Mouse (Mus musculus) MEL (cell line): ENCODE results near the gene Pycard. TPM values are rescaled to one million over a fixed set of nuclear protein-coding genes. Genes with fewer than 3 reads are reported as not detected.
A peak's percentile ranks its signal among the peaks of the same experiment; 100 is the strongest.
"Not testable (repeated sequence)": the region's sequence is repeated elsewhere in the genome, so short reads cannot be mapped to it uniquely, and the experiment has no call there.

ENCODE experiments used
- DNase-seq: peaks from one replicate; pipeline ENCODE4 v3.0.0; 2011; ENCODE audit warnings: low read depth, low spot score
- H3K27ac ChIP-seq: 2 replicates; pipeline ENCODE4 v1.5.1; 2012; ENCODE audit warnings: low read depth, mild to moderate bottlenecking, control low read depth, low read length, moderate library complexity; ENCODE audit not compliant: control insufficient read depth
- H3K27me3 ChIP-seq, 2 experiments: fragments of 150-350 bp in 1 of 2; sonication (generic) in 1 of 2; 2 replicates each; pipeline ENCODE4 v1.6.1; 2012; ENCODE audit warnings: low read length in 2 of 2, mild to moderate bottlenecking in 2 of 2, improper control_type of control experiment in 1 of 2, moderate library complexity in 1 of 2; ENCODE audit not compliant: insufficient read depth in 2 of 2, control insufficient read depth in 1 of 2
- H3K36me3 ChIP-seq, 2 experiments: 2 replicates each; pipeline ENCODE4 v1.6.1; 2012 to 2014; ENCODE audit warnings: low read length in 2 of 2, improper control_type of control experiment in 1 of 2, inconsistent platforms in 1 of 2, mild to moderate bottlenecking in 1 of 2; ENCODE audit not compliant: insufficient read depth in 2 of 2, control insufficient read depth in 1 of 2
- H3K4me1 ChIP-seq, 2 experiments: fragments of 150-350 bp in 1 of 2; sonication (generic) in 1 of 2; 2 replicates each; pipeline ENCODE4 v1.6.1; 2012; ENCODE audit warnings: low read length in 2 of 2, improper control_type of control experiment in 1 of 2, mild to moderate bottlenecking in 1 of 2; ENCODE audit not compliant: insufficient read depth in 2 of 2, control insufficient read depth in 1 of 2
- H3K4me3 ChIP-seq, 2 experiments: fragments of 150-350 bp in 1 of 2; sonication (generic) in 1 of 2; 2 replicates each; pipeline ENCODE4 v1.5.1; 2012; ENCODE audit warnings: low read depth in 2 of 2, low read length in 2 of 2, mild to moderate bottlenecking in 2 of 2, moderate library complexity in 2 of 2, control low read depth in 1 of 2, improper control_type of control experiment in 1 of 2; ENCODE audit not compliant: control insufficient read depth in 1 of 2, insufficient read depth in 1 of 2
- H3K79me2 ChIP-seq: 2 replicates; pipeline ENCODE4 v1.6.1; 2012; ENCODE audit warnings: mild to moderate bottlenecking, low read length, moderate library complexity; ENCODE audit not compliant: control insufficient read depth, poor library complexity, insufficient read depth
- H3K9ac ChIP-seq: 2 replicates; pipeline ENCODE4 v1.6.1; 2012; ENCODE audit warnings: low read depth, mild to moderate bottlenecking, control low read depth, low read length, moderate library complexity; ENCODE audit not compliant: control insufficient read depth, poor library complexity, severe bottlenecking
- H3K9me3 ChIP-seq: fragments of 150-350 bp; sonication (generic); replicated peaks from 2 replicates; pipeline ENCODE4 v1.6.1; 2012; ENCODE audit warnings: mild to moderate bottlenecking, low read length, improper control_type of control experiment, moderate library complexity; ENCODE audit not compliant: insufficient read depth
- ETS1 ChIP-seq: IDR thresholded peaks from 2 replicates; pipeline ENCODE4 v1.6.1; 2012; ENCODE audit warnings: low read depth, mild to moderate bottlenecking, inconsistent platforms, low read length, improper control_type of control experiment, moderate library complexity
- HCFC1 ChIP-seq: IDR thresholded peaks from 2 replicates; pipeline ENCODE4 v1.6.1; 2012; ENCODE audit warnings: low read depth, mild to moderate bottlenecking, inconsistent platforms, low read length, improper control_type of control experiment, moderate library complexity
- MYC ChIP-seq: IDR thresholded peaks from 2 replicates; pipeline ENCODE4 v1.6.1; 2011; ENCODE audit warnings: low read depth, mild to moderate bottlenecking, low read length, improper control_type of control experiment, moderate library complexity
- NELFE ChIP-seq: IDR thresholded peaks from 2 replicates; pipeline ENCODE4 v1.6.1; 2011; ENCODE audit warnings: low read depth, low read length, improper control_type of control experiment
- POLR2A ChIP-seq, 2 experiments: IDR thresholded peaks; 2 replicates each; pipeline ENCODE4 v1.6.1; 2011 to 2012; ENCODE audit warnings: low read length in 2 of 2, mild to moderate bottlenecking in 2 of 2, control low read depth in 1 of 2, improper control_type of control experiment in 1 of 2, low read depth in 1 of 2, moderate library complexity in 1 of 2; ENCODE audit not compliant: control insufficient read depth in 1 of 2, insufficient read depth in 1 of 2, poor library complexity in 1 of 2
- SIN3A ChIP-seq: IDR thresholded peaks from 2 replicates; pipeline ENCODE4 v1.6.1; 2012; ENCODE audit warnings: low read length, improper control_type of control experiment, inconsistent platforms
- USF1 ChIP-seq: IDR thresholded peaks from 2 replicates; pipeline ENCODE4 v1.6.1; 2014; ENCODE audit warnings: low read depth, mild to moderate bottlenecking, inconsistent platforms, low read length, improper control_type of control experiment, moderate library complexity
- ZC3H11A ChIP-seq: IDR thresholded peaks from 2 replicates; pipeline ENCODE4 v1.6.1; 2012; ENCODE audit warnings: low read depth, mild to moderate bottlenecking, inconsistent platforms, low read length, improper control_type of control experiment
- ZKSCAN1 ChIP-seq: IDR thresholded peaks from 2 replicates; pipeline ENCODE4 v1.6.1; 2012; ENCODE audit warnings: low read depth, mild to moderate bottlenecking, inconsistent platforms, low read length, improper control_type of control experiment, moderate library complexity
- ZMIZ1 ChIP-seq: IDR thresholded peaks from 2 replicates; pipeline ENCODE4 v1.6.1; 2012; ENCODE audit warnings: low read depth, mild to moderate bottlenecking, inconsistent platforms, low read length, improper control_type of control experiment, moderate library complexity
- ZNF384 ChIP-seq: IDR thresholded peaks from 2 replicates; pipeline ENCODE4 v1.6.1; 2012; ENCODE audit warnings: low read depth, mild to moderate bottlenecking, inconsistent platforms, low read length, improper control_type of control experiment
- polyA plus RNA-seq, 2 experiments: library from polyadenylated mRNA; stranded (reverse) in 1 of 2; unstranded in 1 of 2; fragments of >175 nt in 1 of 2; fragments of >200 nt in 1 of 2; gene quantifications; 2 replicates each; pipeline versions ENCODE4 v1.2.1 to v1.2.4; 2012; ENCODE audit warnings: low replicate concordance in 2 of 2, low read depth in 1 of 2; ENCODE audit not compliant: insufficient read length in 2 of 2, insufficient read depth in 1 of 2, missing spikeins in 1 of 2
- total RNA-seq: library from RNA; depleted of rRNA; stranded (reverse); fragments of 300-350 nt; gene quantifications from 2 replicates; pipeline ENCODE4 v1.2.3, GENCODE M21; 2012; rRNA removed

Pycard gene
- total RNA-seq (0.10 and 0.12 TPM in 2 replicates), polyA plus RNA-seq (under 1 TPM in 1 of 2 experiments, not detected in 1; 0.24 TPM)

DNA sequence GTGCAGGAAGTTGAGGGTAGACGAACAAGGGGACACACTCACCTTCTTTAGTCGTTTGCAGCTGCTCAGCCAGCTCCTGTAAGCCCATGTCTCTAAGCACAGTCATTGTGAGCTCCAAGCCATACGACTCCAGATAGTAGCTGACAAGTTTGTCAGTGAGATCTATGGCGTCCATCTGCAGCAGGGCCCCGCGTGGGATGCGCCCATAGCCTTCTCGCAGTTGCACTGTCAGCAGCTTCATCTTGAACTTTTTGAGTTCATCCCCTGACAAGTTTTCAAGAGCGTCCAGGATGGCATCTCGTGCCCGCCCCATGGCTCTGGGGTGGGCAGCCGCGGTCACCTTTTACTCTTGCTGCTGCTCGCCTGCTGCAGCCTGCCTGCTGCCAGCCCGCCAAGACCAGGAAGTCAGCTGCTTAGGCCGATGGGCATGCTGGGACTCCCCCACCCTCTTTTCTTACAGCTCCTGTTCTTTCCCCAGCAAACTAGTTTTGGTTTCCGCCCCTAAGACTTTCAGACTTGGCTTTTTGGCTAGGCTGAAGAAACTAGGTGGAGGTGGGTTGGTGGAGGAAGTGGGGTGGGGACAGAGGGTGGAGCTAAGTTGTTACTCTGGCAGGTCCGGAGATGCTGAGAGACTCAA lies at the start of gene Pycard:
Gene Pycard (minus strand): TSS at position 527 of the 637 bp plus-strand sequence.
- no peak within 1 kb of the TSS for H3K4me3 ChIP-seq
- H3K27ac ChIP-seq, result no peak within 1 kb of the TSS
- H3K4me1 ChIP-seq, result peaks cover 0 to 4% of the 10 kb centered on the region in 2 experiments; a peak in 1 of 4 replicates
- DNase-seq, result no peak
- no peak within 1 kb of the TSS for H3K9ac ChIP-seq
- H3K27me3 ChIP-seq, result no peaks in the 10 kb centered on the region
- no peaks in the 10 kb centered on the region for H3K9me3 ChIP-seq
- peaks cover 7% of the 10 kb centered on the region in 2 experiments for H3K36me3 ChIP-seq
- TF ChIP-seq SIN3A, result no peak
- TF ChIP-seq ZMIZ1, result 0 out of 2 replicates have a peak, but pooled peaks have one; percentile 24
- TF ChIP-seq ZC3H11A, result no peak
- peak in 1 of 2 experiments; percentile 13; a peak in 1 of 4 replicates for TF ChIP-seq POLR2A (IDR thresholded peaks at IDR 0.05; ENCODE audit: control insufficient read depth in 1 of 2, insufficient read depth in 1 of 2, low read depth in 1 of 2, low read length in 2 of 2, poor library complexity in 1 of 2)
- TF ChIP-seq ZKSCAN1, result no peak
- no peaks in the 10 kb centered on the region for H3K79me2 ChIP-seq

DNA sequence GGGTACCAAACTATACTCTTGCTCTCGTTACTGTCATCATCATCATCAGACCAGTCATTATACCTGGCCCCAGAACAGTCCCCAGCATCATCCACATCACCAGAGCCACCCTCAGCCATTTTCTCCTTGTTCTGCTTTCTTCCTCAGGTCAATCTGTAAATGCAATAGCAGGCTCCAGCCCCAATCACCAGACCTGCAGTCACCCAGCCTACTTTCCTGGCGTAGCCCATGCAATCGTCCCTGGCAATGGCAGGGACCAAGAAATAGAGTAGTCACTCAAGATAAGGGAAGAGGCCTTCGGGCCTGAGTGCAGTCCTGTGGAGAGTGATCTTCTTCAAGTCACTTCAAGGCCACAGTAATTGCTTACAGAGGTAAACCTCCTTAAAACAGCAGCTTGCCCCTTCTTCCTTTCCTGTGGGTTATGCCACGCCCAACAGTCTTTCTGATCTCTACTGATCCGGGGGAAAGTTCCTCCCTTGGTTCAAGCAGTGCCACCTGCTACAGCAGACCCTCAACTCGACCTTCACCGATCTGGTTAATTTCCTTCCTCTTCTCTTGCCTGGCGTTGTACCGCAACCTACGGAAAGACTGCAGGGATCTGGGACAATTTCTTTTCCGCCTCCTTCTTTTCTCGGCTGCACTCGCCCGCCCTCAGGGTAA lies 48.6 kb upstream of the Pycard start:
- Histone ChIP-seq H3K36me3 (peaks cover 0 to 18% of the 10 kb centered on the region in 2 experiments; a peak in 2 of 4 replicates), H3K4me1 (peaks cover 22 to 24% of the 10 kb centered on the region in 2 experiments)
- H3K27me3 ChIP-seq, H3K27ac ChIP-seq, H3K79me2 ChIP-seq, H3K4me3 ChIP-seq, H3K9ac ChIP-seq, H3K9me3 ChIP-seq: not testable (repeated sequence)
- peak; percentile 18 for DNase-seq

DNA sequence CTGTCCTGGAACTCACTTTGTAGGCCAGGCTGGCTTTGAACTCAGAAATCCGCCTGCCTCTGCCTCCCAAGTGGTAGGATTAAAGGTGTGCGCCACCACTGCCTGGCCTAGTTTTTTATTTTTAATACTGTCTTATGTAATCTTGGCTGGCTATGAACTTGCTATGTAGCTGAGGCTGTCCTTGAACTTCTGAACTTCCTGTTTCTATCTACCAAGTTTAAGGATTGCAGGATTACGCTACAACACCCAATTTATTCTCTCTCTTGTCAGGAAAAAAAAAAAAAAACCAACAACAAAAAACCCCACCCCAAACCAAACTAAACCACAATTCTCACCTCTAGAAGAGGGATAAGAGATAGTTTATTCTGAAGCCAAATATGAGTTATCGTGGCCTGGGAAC lies 39.9 kb upstream of the Pycard start:
- peaks cover 0 to 2% of the 10 kb centered on the region in 2 experiments; a peak in 2 of 4 replicates for H3K36me3 ChIP-seq
- H3K79me2 ChIP-seq, result no peaks in the 10 kb centered on the region
- H3K27ac ChIP-seq, result no peak overlapping the region
- H3K9me3 ChIP-seq, result no peaks in the 10 kb centered on the region
- H3K9ac ChIP-seq, result no peak overlapping the region
- H3K4me3 ChIP-seq, result no peak overlapping the region
- no peaks in the 10 kb centered on the region for H3K27me3 ChIP-seq
- TF ChIP-seq NELFE, result no peak
- peak; percentile 43; the same call in 1 of the 2 replicates for TF ChIP-seq ZNF384
- TF ChIP-seq SIN3A, result no peak
- no peak for TF ChIP-seq MYC
- TF ChIP-seq USF1, result no peak
- no peak for TF ChIP-seq HCFC1
- no peak for TF ChIP-seq ETS1
- DNase-seq, result peak; percentile 25
- H3K4me1 ChIP-seq, result peaks cover 2 to 5% of the 10 kb centered on the region in 2 experiments; a peak in 2 of 4 replicates
